Mouse (Mus musculus): ENCODE data around the gene Ybx1. TPM values are rescaled to one million over a fixed set of nuclear protein-coding genes. Genes with fewer than 3 reads are reported as not detected.

The Ybx1 gene
- polyA plus RNA-seq (2014; fragmentation: Nextera tagmentation; extraction: Ambion mirVana): 1,193 and 1,290 TPM in 2 replicates

DNA sequence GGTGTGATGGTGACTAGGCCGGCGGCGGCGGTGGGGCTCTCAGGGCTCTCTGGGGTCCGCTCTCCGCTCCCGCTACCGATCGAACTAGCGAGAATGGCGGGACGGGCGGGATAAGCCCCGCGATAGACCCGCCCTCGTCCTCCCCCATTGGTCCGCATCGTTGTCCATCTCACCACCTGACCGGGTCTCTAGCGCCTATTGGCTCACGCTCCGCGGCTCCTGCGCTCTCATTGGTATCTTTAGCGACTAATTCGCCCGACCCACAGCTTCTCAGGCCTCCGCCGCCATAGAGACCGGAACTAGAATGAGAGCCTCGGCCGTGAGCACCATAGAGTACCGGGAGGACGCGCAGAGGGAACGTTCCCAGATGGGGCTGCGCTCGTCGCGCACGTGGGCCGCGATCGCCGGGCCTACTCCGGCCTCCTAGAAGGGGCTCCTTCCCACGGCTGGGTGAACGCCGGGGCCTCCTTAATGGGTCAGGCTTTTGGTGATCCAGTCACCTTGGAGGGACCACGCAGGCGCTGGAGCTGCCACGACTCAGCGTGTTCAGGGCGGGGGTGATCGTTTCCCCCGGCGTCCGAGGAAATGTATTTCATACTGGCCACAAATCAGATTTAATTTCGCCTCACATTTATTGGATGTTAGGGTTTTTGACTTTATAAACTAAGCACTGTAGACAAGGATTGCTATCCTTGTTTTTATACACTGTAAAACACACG lies at the start of gene Ybx1:
Gene Ybx1 (minus strand): TSS at position 190 of the 719 bp plus-strand sequence.
- ATAC-seq (ENCODE audit: low FRiP score) (peak; percentile 99), DNase-seq (ENCODE audit: low spot score) (peak; percentile 99)
- Histone ChIP-seq H3K4me2 (replicated peaks; ENCODE audit: low read depth, low read length) (peak within 1 kb of the TSS; percentile 78), H3K4me1 (replicated peaks; ENCODE audit: control insufficient read depth, insufficient read depth, low read length) (no peaks in the 10 kb centered on the region), H3K36me3 (ENCODE audit: control insufficient read depth, insufficient read depth, low read length) (no peaks in the 10 kb centered on the region), H3K27me3 (ENCODE audit: control insufficient read depth, insufficient read depth, low read length) (no peaks in the 10 kb centered on the region), H3K27ac (ENCODE audit: low read depth, low read length) (peak within 1 kb of the TSS; percentile 87), H3K9ac (ENCODE audit: low read depth, low read length) (peak within 1 kb of the TSS; percentile 87), H3K4me3 (ENCODE audit: low read depth, low read length) (peak within 1 kb of the TSS; percentile 80), H3K9me3 (ENCODE audit: control insufficient read depth, low read length) (no peaks in the 10 kb centered on the region)
- WGBS: under 1% methylated on average over 56 of the region's 61 CpGs

DNA sequence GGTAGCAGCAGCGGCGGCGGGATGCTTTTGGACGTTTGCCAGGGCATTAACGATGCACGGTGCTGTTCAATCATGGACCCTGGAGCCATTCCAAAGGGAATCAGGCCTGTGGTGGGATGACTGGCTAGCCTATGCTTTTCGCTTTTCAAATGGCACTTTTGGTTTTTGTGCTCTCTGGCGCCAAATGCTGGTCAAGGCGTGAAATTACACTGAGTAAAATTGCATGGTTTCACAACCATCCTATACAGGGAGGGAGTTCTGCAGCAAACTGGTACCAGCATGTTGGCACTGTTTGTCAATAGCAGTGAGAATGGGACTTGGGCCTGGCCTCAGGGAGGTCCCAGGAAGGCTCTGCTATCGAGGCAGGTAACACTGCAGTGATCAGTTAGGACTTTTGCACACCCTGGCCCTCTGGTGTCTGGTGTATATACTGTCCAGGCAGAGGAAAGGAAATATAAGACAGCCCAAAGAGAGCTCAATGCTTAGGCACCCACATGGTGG lies 44.5 kb upstream of the Ybx1 start:
- Histone ChIP-seq H3K4me2 (replicated peaks; ENCODE audit: low read depth, low read length) (no peak overlapping the region), H3K4me1 (replicated peaks; ENCODE audit: control insufficient read depth, insufficient read depth, low read length) (no peaks in the 10 kb centered on the region; the same call in 1 of the 2 replicates), H3K27me3 (ENCODE audit: control insufficient read depth, insufficient read depth, low read length) (no peaks in the 10 kb centered on the region), H3K36me3 (ENCODE audit: control insufficient read depth, insufficient read depth, low read length) (no peaks in the 10 kb centered on the region), H3K9me3 (ENCODE audit: control insufficient read depth, low read length) (no peaks in the 10 kb centered on the region), H3K9ac (ENCODE audit: low read depth, low read length) (peak overlapping the region; percentile 21; the same call in 1 of the 2 replicates), H3K27ac (ENCODE audit: low read depth, low read length) (no peak overlapping the region), H3K4me3 (ENCODE audit: low read depth, low read length) (no peak overlapping the region)
- ATAC-seq (ENCODE audit: low FRiP score) (peak; percentile 77), DNase-seq (ENCODE audit: low spot score) (peak; percentile 81)
- 5% methylated on average over 10 of the region's 10 CpGs for WGBS

DNA sequence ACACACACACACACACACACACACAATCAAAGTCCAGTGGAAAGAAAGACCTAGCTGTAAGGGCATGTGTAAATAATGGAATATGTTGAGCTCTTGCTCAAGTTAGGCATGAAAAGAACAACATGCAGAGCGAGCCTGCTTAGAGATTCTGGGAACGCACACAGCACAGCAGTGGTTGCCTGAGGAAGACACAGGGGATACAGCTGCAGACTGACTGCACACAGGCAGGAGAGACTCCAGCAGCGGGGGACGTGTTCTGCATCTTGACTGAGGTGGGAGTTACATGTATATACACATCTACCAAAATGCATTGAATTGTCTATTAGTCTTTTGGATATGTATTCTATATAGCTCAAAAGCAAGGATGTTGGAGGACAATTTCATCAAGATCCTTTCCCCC lies 44.0 kb upstream of the Ybx1 start:
- H3K9ac ChIP-seq (ENCODE audit: low read depth, low read length): peak overlapping the region; percentile 21; the same call in 1 of the 2 replicates
- no peaks in the 10 kb centered on the region; the same call in 1 of the 2 replicates for H3K4me1 ChIP-seq (replicated peaks; ENCODE audit: control insufficient read depth, insufficient read depth, low read length)
- H3K27me3 ChIP-seq (ENCODE audit: control insufficient read depth, insufficient read depth, low read length): no peaks in the 10 kb centered on the region
- no peak overlapping the region for H3K4me2 ChIP-seq (replicated peaks; ENCODE audit: low read depth, low read length)
- no peak overlapping the region for H3K27ac ChIP-seq (ENCODE audit: low read depth, low read length)
- ATAC-seq (ENCODE audit: low FRiP score): peak; percentile 51
- whole genome bisulfite sequencing: 82% methylated on average over 4 of the region's 4 CpGs
- no peaks in the 10 kb centered on the region for H3K9me3 ChIP-seq (ENCODE audit: control insufficient read depth, low read length)
- H3K4me3 ChIP-seq (ENCODE audit: low read depth, low read length): no peak overlapping the region
- DNase-seq (ENCODE audit: low spot score): no peak
- no peaks in the 10 kb centered on the region for H3K36me3 ChIP-seq (ENCODE audit: control insufficient read depth, insufficient read depth, low read length)

DNA sequence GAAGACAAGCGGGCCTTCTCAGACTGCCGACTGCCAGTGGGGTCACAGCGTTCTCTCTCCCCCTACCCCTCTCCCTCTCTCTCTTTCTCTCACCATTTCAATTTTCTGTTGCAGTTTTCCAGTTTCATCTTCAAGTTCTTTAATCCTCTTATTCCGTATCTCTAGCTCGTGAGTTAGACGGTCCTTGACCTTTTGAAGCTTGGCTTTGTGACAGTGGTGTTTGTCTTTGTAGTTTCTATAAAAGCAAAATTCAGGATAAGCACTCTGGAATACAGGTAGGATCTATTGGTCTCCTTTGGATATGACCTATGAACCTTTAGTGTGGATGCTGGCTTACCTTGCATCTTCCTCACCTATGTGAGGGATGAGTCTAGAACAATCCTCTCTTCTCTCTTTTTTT lies 39.1 kb upstream of the Ybx1 start:
- Histone ChIP-seq H3K4me1 (replicated peaks; ENCODE audit: control insufficient read depth, insufficient read depth, low read length) (no peaks in the 10 kb centered on the region), H3K4me2 (replicated peaks; ENCODE audit: low read depth, low read length) (no peak overlapping the region), H3K27me3 (ENCODE audit: control insufficient read depth, insufficient read depth, low read length) (no peaks in the 10 kb centered on the region), H3K4me3 (ENCODE audit: low read depth, low read length) (no peak overlapping the region), H3K36me3 (ENCODE audit: control insufficient read depth, insufficient read depth, low read length) (no peaks in the 10 kb centered on the region), H3K27ac (ENCODE audit: low read depth, low read length) (no peak overlapping the region), H3K9ac (ENCODE audit: low read depth, low read length) (no peak overlapping the region), H3K9me3 (ENCODE audit: control insufficient read depth, low read length) (no peaks in the 10 kb centered on the region)
- ATAC-seq (ENCODE audit: low FRiP score) (no peak), DNase-seq (ENCODE audit: low spot score) (no peak)
- WGBS: 84% methylated on average over 6 of the region's 6 CpGs

DNA sequence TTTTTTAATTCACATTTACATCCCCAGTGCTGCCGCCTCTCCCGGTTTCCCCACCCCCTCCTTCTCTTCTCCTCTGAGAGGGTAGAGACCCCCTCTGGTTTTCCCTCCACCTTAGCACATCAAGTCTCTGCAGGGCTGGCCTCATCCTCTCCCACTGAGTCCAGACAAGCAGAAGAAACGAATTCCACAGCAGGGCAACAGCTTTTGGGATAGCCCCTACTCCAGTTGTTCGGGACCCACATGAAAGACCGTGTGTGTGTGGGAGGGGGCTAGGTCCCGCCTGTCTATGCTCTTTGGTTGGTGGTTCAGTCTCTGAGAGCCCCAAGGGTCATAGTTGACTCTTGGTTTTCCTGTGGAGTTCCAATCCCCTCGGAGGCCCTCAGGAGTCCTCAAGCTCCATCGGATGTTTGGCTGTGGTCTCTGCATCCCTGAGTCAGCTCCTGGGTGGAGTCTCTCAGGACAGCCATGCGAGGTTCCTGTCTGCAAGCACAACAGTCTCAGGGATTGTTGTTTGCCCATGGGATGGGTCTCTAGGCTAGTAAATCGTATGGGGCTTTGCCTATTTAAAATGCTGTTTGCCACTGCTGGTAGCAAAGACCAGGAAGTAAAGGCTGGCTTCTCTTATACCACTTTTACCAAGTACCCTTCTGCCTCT lies 26.6 kb upstream of the Ybx1 start:
- Histone ChIP-seq H3K9ac (ENCODE audit: low read depth, low read length) (peak overlapping the region; percentile 77), H3K4me1 (replicated peaks; ENCODE audit: control insufficient read depth, insufficient read depth, low read length) (peaks cover 5% of the 10 kb centered on the region), H3K36me3 (ENCODE audit: control insufficient read depth, insufficient read depth, low read length) (no peaks in the 10 kb centered on the region; the same call in 1 of the 2 replicates), H3K27me3 (ENCODE audit: control insufficient read depth, insufficient read depth, low read length) (no peaks in the 10 kb centered on the region), H3K4me2 (replicated peaks; ENCODE audit: low read depth, low read length) (peak overlapping the region; percentile 82), H3K9me3 (ENCODE audit: control insufficient read depth, low read length) (no peaks in the 10 kb centered on the region), H3K27ac (ENCODE audit: low read depth, low read length) (peak overlapping the region; percentile 74), H3K4me3 (ENCODE audit: low read depth, low read length) (peak overlapping the region; percentile 81)
- ATAC-seq (ENCODE audit: low FRiP score) (peak; percentile 76), DNase-seq (ENCODE audit: low spot score) (peak; percentile 23)
- WGBS: 29% methylated on average over 10 of the region's 10 CpGs

DNA sequence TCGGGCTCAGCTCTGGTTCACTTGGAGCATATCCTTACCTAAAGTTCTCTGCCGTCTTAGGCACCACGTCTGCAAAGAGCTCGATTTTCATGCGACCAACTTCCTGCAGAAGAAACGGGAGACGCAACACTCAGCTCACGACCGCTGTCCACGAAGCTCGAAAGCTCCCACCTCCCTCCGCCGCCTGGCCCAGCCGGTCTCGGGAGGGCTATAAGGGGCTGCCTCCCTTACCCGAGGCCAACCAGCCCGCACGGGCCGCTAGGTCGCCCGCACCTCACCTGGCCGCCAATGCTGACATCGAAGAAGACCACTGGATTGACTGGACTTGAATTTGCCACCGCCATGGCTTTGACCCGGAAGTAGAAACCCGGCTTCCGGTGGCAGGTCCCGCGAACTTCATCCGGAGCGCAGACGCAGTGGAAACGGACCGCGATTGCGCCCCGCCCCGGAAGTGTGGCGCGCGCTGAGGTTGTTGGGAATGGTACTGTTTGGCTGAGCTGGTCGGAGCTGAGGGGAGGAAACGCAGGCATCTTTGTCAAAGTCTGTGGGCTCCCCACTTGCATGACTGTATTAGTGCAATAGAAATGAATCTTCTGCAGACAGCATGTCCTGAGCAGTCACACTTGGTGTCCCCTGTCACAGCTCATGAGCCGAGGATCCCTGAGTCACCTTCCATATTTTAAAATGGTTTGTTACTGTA lies 25.9 kb upstream of the Ybx1 start, which contains the start of gene Ppih:
Gene Ppih (minus strand): TSS at position 416 of the 700 bp plus-strand sequence.
- ATAC-seq (ENCODE audit: low FRiP score) (peak; percentile 97), DNase-seq (ENCODE audit: low spot score) (peak; percentile 97)
- H3K27ac ChIP-seq (ENCODE audit: low read depth, low read length): peak within 1 kb of the TSS; percentile 74
- H3K36me3 ChIP-seq (ENCODE audit: control insufficient read depth, insufficient read depth, low read length): peaks cover 2% of the 10 kb centered on the region
- no peaks in the 10 kb centered on the region for H3K27me3 ChIP-seq (ENCODE audit: control insufficient read depth, insufficient read depth, low read length)
- H3K4me1 ChIP-seq (replicated peaks; ENCODE audit: control insufficient read depth, insufficient read depth, low read length): peaks cover 5% of the 10 kb centered on the region
- peak within 1 kb of the TSS; percentile 77 for H3K9ac ChIP-seq (ENCODE audit: low read depth, low read length)
- WGBS: under 1% methylated on average over 44 of the region's 44 CpGs
- H3K9me3 ChIP-seq (ENCODE audit: control insufficient read depth, low read length): no peaks in the 10 kb centered on the region
- peak within 1 kb of the TSS; percentile 82 for H3K4me2 ChIP-seq (replicated peaks; ENCODE audit: low read depth, low read length)
- H3K4me3 ChIP-seq (ENCODE audit: low read depth, low read length): peak within 1 kb of the TSS; percentile 81

DNA sequence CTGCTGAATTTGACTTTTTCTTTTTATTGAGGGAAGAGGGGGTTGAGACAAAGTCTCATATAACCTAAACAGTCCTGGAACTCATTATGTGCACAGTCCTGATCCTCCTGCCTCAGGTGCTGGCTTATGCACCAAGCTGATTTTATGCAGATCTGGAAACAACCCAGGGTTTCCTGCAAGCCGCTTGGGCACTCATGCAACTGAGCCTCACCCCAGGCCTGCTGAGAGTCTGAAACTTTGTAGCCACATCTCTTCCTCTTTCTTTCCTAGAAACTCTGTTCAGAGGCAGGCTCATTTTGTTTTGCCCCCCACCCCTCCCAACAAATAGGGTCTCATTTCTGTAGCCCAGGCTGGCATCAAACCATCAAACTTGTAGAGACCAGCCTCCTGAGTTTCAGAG lies 19.4 kb upstream of the Ybx1 start:
- Histone ChIP-seq H3K9ac (ENCODE audit: low read depth, low read length) (no peak overlapping the region), H3K4me1 (replicated peaks; ENCODE audit: control insufficient read depth, insufficient read depth, low read length) (no peaks in the 10 kb centered on the region), H3K27me3 (ENCODE audit: control insufficient read depth, insufficient read depth, low read length) (no peaks in the 10 kb centered on the region), H3K4me3 (ENCODE audit: low read depth, low read length) (no peak overlapping the region), H3K4me2 (replicated peaks; ENCODE audit: low read depth, low read length) (no peak overlapping the region), H3K27ac (ENCODE audit: low read depth, low read length) (no peak overlapping the region), H3K36me3 (ENCODE audit: control insufficient read depth, insufficient read depth, low read length) (peaks cover 4% of the 10 kb centered on the region), H3K9me3 (ENCODE audit: control insufficient read depth, low read length) (no peaks in the 10 kb centered on the region)
- whole genome bisulfite sequencing: 92% methylated on average over 1 of the region's 1 CpGs
- DNase-seq (ENCODE audit: low spot score): no peak
- no peak for ATAC-seq (ENCODE audit: low FRiP score)

DNA sequence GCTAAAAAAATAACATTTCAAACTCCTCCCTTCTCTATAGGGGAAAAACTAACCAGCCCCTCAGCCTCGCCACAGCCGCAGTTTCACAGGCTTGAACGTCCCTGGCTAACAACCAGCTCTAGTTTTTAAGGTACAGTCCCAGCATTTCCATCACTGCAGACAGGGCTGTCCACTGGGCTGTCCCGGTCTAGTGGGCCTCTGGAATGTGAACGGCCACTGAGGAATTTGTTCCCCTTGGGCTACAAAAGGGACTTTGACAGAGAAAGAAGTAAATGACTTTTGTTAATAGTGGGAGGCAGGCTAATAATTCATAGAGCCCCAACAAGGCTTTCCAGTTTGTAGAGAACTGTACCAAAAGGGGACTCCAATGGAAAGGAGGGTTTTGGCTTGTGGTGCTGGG lies 11.0 kb upstream of the Ybx1 start:
- Histone ChIP-seq H3K9me3 (ENCODE audit: control insufficient read depth, low read length) (no peaks in the 10 kb centered on the region), H3K4me2 (replicated peaks; ENCODE audit: low read depth, low read length) (no peak overlapping the region), H3K36me3 (ENCODE audit: control insufficient read depth, insufficient read depth, low read length) (0 out of 2 replicates have a peak, but pooled peaks cover 2% of the 10 kb centered on the region), H3K4me3 (ENCODE audit: low read depth, low read length) (no peak overlapping the region), H3K27ac (ENCODE audit: low read depth, low read length) (no peak overlapping the region), H3K27me3 (ENCODE audit: control insufficient read depth, insufficient read depth, low read length) (no peaks in the 10 kb centered on the region), H3K9ac (ENCODE audit: low read depth, low read length) (no peak overlapping the region), H3K4me1 (replicated peaks; ENCODE audit: control insufficient read depth, insufficient read depth, low read length) (no peaks in the 10 kb centered on the region)
- DNase-seq (ENCODE audit: low spot score) (no peak), ATAC-seq (ENCODE audit: low FRiP score) (no peak)
- 75% methylated on average over 5 of the region's 5 CpGs for WGBS
